Mouse (Mus musculus) CH12.LX (cell line): ENCODE results near the gene Cd247. TPM values are rescaled to one million over a fixed set of nuclear protein-coding genes. Genes with fewer than 3 reads are reported as not detected.

Experiments
- DNase-seq: peaks from one replicate; pipeline ENCODE4 v3.0.0-alpha.2; 2013; ENCODE audit errors: extremely low read depth
- H3K27ac ChIP-seq: 2 replicates; pipeline ENCODE4 v1.5.1; 2012; ENCODE audit warnings: low read depth, mild to moderate bottlenecking, control low read depth, moderate library complexity; ENCODE audit not compliant: insufficient read depth
- H3K27me3 ChIP-seq: replicated peaks from 2 replicates; pipeline ENCODE3; 2012; ENCODE audit warnings: inconsistent platforms
- H3K36me3 ChIP-seq, 2 experiments: replicated peaks in 1 of 2; 2 replicates each; pipeline versions ENCODE3 to v1.6.1; 2012; ENCODE audit warnings: inconsistent platforms in 1 of 2, low read length in 1 of 2, mild to moderate bottlenecking in 1 of 2, mixed read lengths in 1 of 2, moderate library complexity in 1 of 2; ENCODE audit not compliant: control insufficient read depth in 1 of 2, insufficient read depth in 1 of 2
- H3K4me1 ChIP-seq, 2 experiments: 2 replicates each; pipeline ENCODE4 v1.6.1; 2012; ENCODE audit warnings: inconsistent platforms in 1 of 2, moderate library complexity in 1 of 2; ENCODE audit not compliant: insufficient read depth in 2 of 2, control insufficient read depth in 1 of 2
- H3K4me2 ChIP-seq: 2 replicates; pipeline ENCODE4 v1.6.1; 2012; ENCODE audit warnings: low read depth, mild to moderate bottlenecking, control low read depth; ENCODE audit not compliant: poor library complexity, insufficient read depth, severe bottlenecking
- H3K4me3 ChIP-seq, 3 experiments: fragments of 150-350 bp in 1 of 3; sonication (generic) in 1 of 3; replicated peaks in 1 of 3; 2 replicates each; pipeline versions ENCODE3 to v1.5.1; 2011 to 2012; ENCODE audit warnings: low read depth in 2 of 3, low read length in 2 of 3, mild to moderate bottlenecking in 2 of 3, moderate library complexity in 2 of 3, control low read depth in 1 of 3, improper control_type of control experiment in 1 of 3, inconsistent platforms in 1 of 3, mixed read lengths in 1 of 3; ENCODE audit not compliant: poor library complexity in 1 of 3
- H3K79me2 ChIP-seq: replicated peaks from 2 replicates; pipeline ENCODE4 v1.6.1; 2012; ENCODE audit warnings: mild to moderate bottlenecking, moderate library complexity; ENCODE audit not compliant: control insufficient read depth, poor library complexity, insufficient read depth, severe bottlenecking; ENCODE audit errors: extremely low read depth
- H3K9ac ChIP-seq: 2 replicates; pipeline ENCODE4 v1.6.1; 2012; ENCODE audit warnings: low read depth, mild to moderate bottlenecking, control low read depth, moderate library complexity; ENCODE audit not compliant: insufficient read depth
- H3K9me3 ChIP-seq: replicated peaks from 2 replicates; pipeline ENCODE3; 2012; ENCODE audit warnings: low read length, inconsistent platforms, mixed read lengths
- BHLHE40 ChIP-seq: IDR thresholded peaks from 2 replicates; pipeline ENCODE4 v1.6.1; 2011; ENCODE audit warnings: mild to moderate bottlenecking, low read depth, low read length, improper control_type of control experiment
- CHD1 ChIP-seq: IDR thresholded peaks from 2 replicates; pipeline ENCODE4 v1.6.1; 2012; ENCODE audit warnings: low read depth, low read length, improper control_type of control experiment, inconsistent platforms
- ELF1 ChIP-seq: IDR thresholded peaks from 2 replicates; pipeline ENCODE4 v1.6.1; 2014; ENCODE audit warnings: low read depth, mild to moderate bottlenecking, inconsistent platforms, low read length, improper control_type of control experiment
- EP300 ChIP-seq: IDR thresholded peaks from 2 replicates; pipeline ENCODE4 v1.6.1; 2011; ENCODE audit warnings: low read length, improper control_type of control experiment
- ETS1 ChIP-seq: conservative IDR thresholded peaks from 2 replicates; pipeline ENCODE4 v1.6.1; 2012; ENCODE audit warnings: low read depth, mild to moderate bottlenecking, inconsistent platforms, low read length, improper control_type of control experiment, moderate library complexity
- IRF4 ChIP-seq: IDR thresholded peaks from 2 replicates; pipeline ENCODE4 v1.6.1; 2014; ENCODE audit warnings: low read depth, mild to moderate bottlenecking, inconsistent platforms, low read length, improper control_type of control experiment
- MAFK ChIP-seq: IDR thresholded peaks from 2 replicates; pipeline ENCODE4 v1.6.1; 2011; ENCODE audit warnings: low read length, improper control_type of control experiment; ENCODE audit not compliant: insufficient replicate concordance
- MAZ ChIP-seq: IDR thresholded peaks from 2 replicates; pipeline ENCODE4 v1.6.1; 2012; ENCODE audit warnings: low read depth, mild to moderate bottlenecking, inconsistent platforms, low read length, improper control_type of control experiment, moderate library complexity
- MEF2A ChIP-seq: IDR thresholded peaks from 2 replicates; pipeline ENCODE4 v1.6.1; 2014; ENCODE audit warnings: low read depth, mild to moderate bottlenecking, inconsistent platforms, low read length, improper control_type of control experiment, borderline replicate concordance
- MXI1 ChIP-seq: IDR thresholded peaks from 2 replicates; pipeline ENCODE4 v1.6.1; 2011; ENCODE audit warnings: mild to moderate bottlenecking, low read depth, low read length, improper control_type of control experiment
- NRF1 ChIP-seq: IDR thresholded peaks from 2 replicates; pipeline ENCODE4 v1.6.1; 2014; ENCODE audit warnings: low read depth, mild to moderate bottlenecking, inconsistent platforms, low read length, improper control_type of control experiment, moderate library complexity
- POLR2AphosphoS2 ChIP-seq: IDR thresholded peaks from 2 replicates; pipeline ENCODE4 v1.6.1; 2011; ENCODE audit warnings: low read depth, low read length, improper control_type of control experiment
- RCOR1 ChIP-seq: conservative IDR thresholded peaks from 2 replicates; pipeline ENCODE4 v1.6.1; 2012; ENCODE audit warnings: low read depth, mild to moderate bottlenecking, inconsistent platforms, low read length, improper control_type of control experiment
- SMC3 ChIP-seq: IDR thresholded peaks from 2 replicates; pipeline ENCODE4 v1.6.1; 2011; ENCODE audit warnings: low read depth, low read length, improper control_type of control experiment
- UBTF ChIP-seq: IDR thresholded peaks from 2 replicates; pipeline ENCODE4 v1.6.1; 2012; ENCODE audit warnings: low read depth, mild to moderate bottlenecking, inconsistent platforms, low read length, improper control_type of control experiment, moderate library complexity
- ZC3H11A ChIP-seq: IDR thresholded peaks from 2 replicates; pipeline ENCODE4 v1.6.1; 2012; ENCODE audit warnings: low read depth, mild to moderate bottlenecking, inconsistent platforms, low read length, improper control_type of control experiment
- ZKSCAN1 ChIP-seq: IDR thresholded peaks from 2 replicates; pipeline ENCODE4 v1.6.1; 2012; ENCODE audit warnings: low read depth, inconsistent platforms, low read length, improper control_type of control experiment, borderline replicate concordance
- ZMIZ1 ChIP-seq: IDR thresholded peaks from 2 replicates; pipeline ENCODE4 v1.6.1; 2012; ENCODE audit warnings: low read depth, mild to moderate bottlenecking, inconsistent platforms, low read length, improper control_type of control experiment
- dilution Hi-C: fragments of 300-500 bp; cut with MboI; formaldehyde crosslinking; loops from 2 replicates; pipeline ENCODE4 v1.14.3; 2020; ENCODE audit warnings: low sequenced_read_pairs; ENCODE audit not compliant: extremely low pct_unique_long_range_greater_than_20kb, extremely low pct_ligation_motif_present
- in situ Hi-C: fragments of 300-500 bp; cut with MboI; formaldehyde crosslinking; loops from 3 replicates; pipeline ENCODE4 v1.14.3; 2019; ENCODE audit warnings: low sequenced_read_pairs, low pct_ligation_motif_present, low pct_unique_long_range_greater_than_20kb, mixed read lengths
- polyA plus RNA-seq: library from polyadenylated mRNA; unstranded; fragments of >175 nt; gene quantifications from 2 replicates; pipeline ENCODE4 v1.2.1, GENCODE M21; 2012; ENCODE audit warnings: low read depth; ENCODE audit not compliant: insufficient read length
- total RNA-seq, 2 experiments: library from RNA; depleted of rRNA; stranded (reverse); fragments of 300-350 nt in 1 of 2; fragments of >200 nt in 1 of 2; gene quantifications; 2 replicates each; pipeline ENCODE4 v1.2.3; 2012 to 2014

Gene Cd247
- total and polyA plus RNA-seq, 3 experiments = 1.3 to 2.0 TPM; not detected in 1

DNA sequence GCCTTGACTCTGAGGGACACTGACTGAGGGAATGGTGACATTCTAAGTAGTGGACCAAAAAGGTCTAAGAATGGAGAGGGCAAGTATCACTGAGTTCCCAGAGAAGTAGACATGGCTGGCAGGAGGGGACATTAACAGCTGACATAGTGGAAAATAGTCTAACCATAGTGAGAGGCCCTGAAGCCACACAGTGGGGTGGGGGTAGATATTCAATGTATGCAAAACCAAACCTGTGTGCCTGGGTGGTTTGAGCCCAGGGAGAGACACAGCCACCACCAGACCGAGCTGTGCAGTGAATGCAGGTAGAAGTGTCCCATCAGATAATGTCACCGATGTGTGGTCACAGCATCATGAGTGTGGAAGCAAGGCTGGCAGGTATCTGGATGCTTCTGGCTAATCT is 33.5 kb downstream of the Cd247 start:
- peak; percentile 13 for DNase-seq
- in situ Hi-C loops = loop anchor here (25.0 kb wide), 1 partner anchor 565 kb away; the partner anchor contains the start of gene Tada1
- Histone ChIP-seq H3K4me3 (no peak overlapping the region), H3K4me2 (no peak overlapping the region), H3K27me3 (no peaks in the 10 kb centered on the region)
- dilution Hi-C loops = no loop called here
- TF ChIP-seq ZC3H11A = no peak
- 0 out of 2 replicates have a peak, but pooled peaks have one; percentile 10 for TF ChIP-seq MAFK
- no peak for TF ChIP-seq MAZ
- TF ChIP-seq MXI1 = no peak
- TF ChIP-seq IRF4 = 0 out of 2 replicates have a peak, but pooled peaks have one; percentile 11
- TF ChIP-seq EP300 = peak; percentile 37; the same call in 1 of the 2 replicates
- 0 out of 2 replicates have a peak, but pooled peaks have one; percentile 18 for TF ChIP-seq BHLHE40
- TF ChIP-seq, all 38 proteins: peak for 4
- H3K27ac ChIP-seq = no peak overlapping the region
- H3K79me2 ChIP-seq = no peaks in the 10 kb centered on the region
- peaks cover 9 to 12% of the 10 kb centered on the region in 2 experiments for H3K4me1 ChIP-seq
- H3K9me3 ChIP-seq = no peaks in the 10 kb centered on the region
- H3K9ac ChIP-seq = no peak overlapping the region
- H3K36me3 ChIP-seq = no peaks in the 10 kb centered on the region

GRCm38 (mm10) chr1:165828173-165828572 is 39.7 kb downstream of the Cd247 start:
- H3K27ac ChIP-seq = no peak overlapping the region
- no peak overlapping the region for H3K9ac ChIP-seq
- H3K4me3 ChIP-seq = no peak overlapping the region
- TF ChIP-seq POLR2AphosphoS2 (no peak), ZKSCAN1 (no peak), UBTF (no peak), NRF1 (no peak), CHD1 (no peak), ZC3H11A (no peak), IRF4 (no peak), MEF2A (no peak), MXI1 (no peak), RCOR1 (no peak), EP300 (no peak), ELF1 (no peak), SMC3 (no peak), ETS1 (no peak), ZMIZ1 (no peak), MAZ (no peak)
- H3K27me3 ChIP-seq = no peaks in the 10 kb centered on the region
- in situ Hi-C loops = no loop called here
- H3K9me3 ChIP-seq = no peaks in the 10 kb centered on the region
- dilution Hi-C loops = no loop called here
- H3K36me3 ChIP-seq = no peaks in the 10 kb centered on the region
- H3K4me2 ChIP-seq = no peak overlapping the region
- no peak for DNase-seq
- H3K79me2 ChIP-seq = no peaks in the 10 kb centered on the region
- H3K4me1 ChIP-seq = 0 out of 4 replicates have a peak, but pooled peaks cover 0 to 3% of the 10 kb centered on the region in 2 experiments
